Comparison of ENCODE assay signal across 14 mouse cellular contexts in the genomic region with DNA sequence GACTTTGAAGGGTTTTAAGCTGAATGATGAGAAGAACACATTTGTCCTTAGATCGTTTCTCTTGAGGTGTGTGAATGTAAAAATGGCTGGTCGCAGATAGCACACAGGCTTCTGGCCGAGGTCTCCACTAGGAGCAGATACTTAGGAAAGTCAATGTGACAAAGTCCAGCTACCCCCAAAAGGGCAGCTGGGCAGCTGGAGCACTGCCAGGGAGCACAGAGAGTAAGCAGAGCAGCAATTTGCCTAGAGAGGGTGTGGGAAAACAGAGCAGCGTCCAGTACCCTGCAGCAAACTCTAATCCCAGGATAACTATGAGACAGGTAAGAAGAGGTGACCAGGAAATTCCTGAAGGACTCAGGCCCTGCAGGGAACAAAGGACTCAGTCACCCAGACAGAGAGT.
DNase-seq lines count a peak whose midpoint lies in the region; ATAC-seq and TF ChIP-seq lines count a peak whose summit lies in the region.
"Had no signal": no experiment of that assay in that cellular context is flagged by ENCODE, and none has a peak within 500 bp of the region (broad histone marks: within the 10 kb centered on the region; RNA-seq: fewer than 3 reads in every experiment).

No protein-coding gene starts in this region.

- no peak for ATAC-seq in kidney, embryonic 15.5 days (replicated peaks; ENCODE audit: low FRiP score)
- peak; percentile 56; the same call in 1 of the 2 replicates for ATAC-seq in liver, postnatal 0 days
- no peak for ATAC-seq in midbrain, embryonic 16.5 days
- ATAC-seq: forebrain, embryonic 14.5 days had no signal

- H3K9ac ChIP-seq in kidney, embryonic 15.5 days, result no peak overlapping the region
- H3K9ac ChIP-seq in liver, postnatal 0 days (replicated peaks), result no peak overlapping the region
- H3K9ac ChIP-seq in midbrain, embryonic 16.5 days (ENCODE audit: low read depth, low read length), result no peak overlapping the region
- H3K9ac ChIP-seq: stomach, embryonic 15.5 days had no signal

- DNase-seq in cerebellum, postnatal 10 days, result peak; percentile 8 to 41
- no peak for DNase-seq in cerebellum, adult 8-10 months
- DNase-seq in kidney, adult 18-20 months, result peak; percentile 36
- peak; percentile 55 to 71 for DNase-seq in kidney, postnatal 25 days
- peak; percentile 60 for DNase-seq in liver, postnatal 0 days
- DNase-seq in limb, embryonic 10.5 days (ENCODE audit: low spot score), result no peak
- DNase-seq: layer of hippocampus, postnatal 36 days; retina, postnatal 1 day; spleen, adult 18-20 months had no signal

- WGBS in kidney, embryonic 15.5 days, result 79% methylated on average over 4 of the region's 4 CpGs
- WGBS in liver, postnatal 0 days (ENCODE audit: insufficient replicate concordance), result 60% methylated on average over 4 of the region's 4 CpGs
- 90% methylated on average over 4 of the region's 4 CpGs for WGBS in midbrain, embryonic 16.5 days
- 88% methylated on average over 4 of the region's 4 CpGs for WGBS in limb, embryonic 10.5 days

- TF ChIP-seq CTCF in liver, postnatal 0 days (IDR thresholded peaks at IDR 0.05; ENCODE audit: low read depth), result no peak

- TF ChIP-seq EP300 in liver, postnatal 0 days (IDR thresholded peaks at IDR 0.05; ENCODE audit: low read depth), result no peak

- H3K4me1 ChIP-seq in kidney, embryonic 15.5 days, result no peaks in the 10 kb centered on the region
- peaks cover 11% of the 10 kb centered on the region for H3K4me1 ChIP-seq in liver, postnatal 0 days (ENCODE audit: insufficient read depth)
- peaks cover 7% of the 10 kb centered on the region; the same call in 1 of the 2 replicates for H3K4me1 ChIP-seq in midbrain, embryonic 16.5 days (ENCODE audit: control insufficient read depth, insufficient read depth, low read length)
- H3K4me1 ChIP-seq in limb, embryonic 10.5 days, result no peaks in the 10 kb centered on the region
- H3K4me1 ChIP-seq: stomach, embryonic 15.5 days had no signal

- H3K4me3 ChIP-seq in kidney, embryonic 15.5 days (replicated peaks), result no peak overlapping the region
- H3K4me3 ChIP-seq in liver, postnatal 0 days (ENCODE audit: low read depth, low read length), result no peak overlapping the region
- no peak overlapping the region for H3K4me3 ChIP-seq in midbrain, embryonic 16.5 days (ENCODE audit: low read depth, low read length)
- no peak overlapping the region for H3K4me3 ChIP-seq in limb, embryonic 10.5 days
- H3K4me3 ChIP-seq: megakaryocyte, embryonic 14.5 days; stomach, embryonic 15.5 days had no signal

- no peak overlapping the region for H3K27ac ChIP-seq in kidney, embryonic 15.5 days
- H3K27ac ChIP-seq in liver, postnatal 0 days (ENCODE audit: low read depth), result no peak overlapping the region
- no peak overlapping the region for H3K27ac ChIP-seq in midbrain, embryonic 16.5 days (ENCODE audit: low read length)
- H3K27ac ChIP-seq in limb, embryonic 10.5 days, result no peak overlapping the region
- H3K27ac ChIP-seq: stomach, embryonic 15.5 days had no signal

- H3K27me3 ChIP-seq in kidney, embryonic 15.5 days, result no peaks in the 10 kb centered on the region
- no peaks in the 10 kb centered on the region for H3K27me3 ChIP-seq in liver, postnatal 0 days (ENCODE audit: insufficient read depth, low read length)
- no peaks in the 10 kb centered on the region for H3K27me3 ChIP-seq in midbrain, embryonic 16.5 days (ENCODE audit: control insufficient read depth, insufficient read depth, low read depth, low read length)
- H3K27me3 ChIP-seq in limb, embryonic 10.5 days (ENCODE audit: low read depth, poor library complexity, severe bottlenecking), result no peaks in the 10 kb centered on the region
- H3K27me3 ChIP-seq: megakaryocyte, embryonic 14.5 days; stomach, embryonic 15.5 days had no signal

- no peaks in the 10 kb centered on the region for H3K36me3 ChIP-seq in kidney, embryonic 15.5 days
- no peaks in the 10 kb centered on the region for H3K36me3 ChIP-seq in liver, postnatal 0 days (replicated peaks; ENCODE audit: insufficient read depth, low read length)
- no peaks in the 10 kb centered on the region for H3K36me3 ChIP-seq in midbrain, embryonic 16.5 days (ENCODE audit: control insufficient read depth, insufficient read depth, low read length)
- no peaks in the 10 kb centered on the region for H3K36me3 ChIP-seq in limb, embryonic 10.5 days
- H3K36me3 ChIP-seq: stomach, embryonic 15.5 days had no signal

- no peaks in the 10 kb centered on the region for H3K9me3 ChIP-seq in kidney, embryonic 15.5 days (replicated peaks)
- H3K9me3 ChIP-seq in liver, postnatal 0 days (ENCODE audit: low read length), result no peaks in the 10 kb centered on the region
- no peaks in the 10 kb centered on the region for H3K9me3 ChIP-seq in midbrain, embryonic 16.5 days (replicated peaks; ENCODE audit: control insufficient read depth, low read length, poor library complexity, severe bottlenecking)
- H3K9me3 ChIP-seq in limb, embryonic 10.5 days (replicated peaks), result no peaks in the 10 kb centered on the region
- H3K9me3 ChIP-seq: stomach, embryonic 15.5 days had no signal

- H3K4me2 ChIP-seq in kidney, embryonic 15.5 days, result no peak overlapping the region
- H3K4me2 ChIP-seq in liver, postnatal 0 days (ENCODE audit: low read depth, low read length), result no peak overlapping the region
- no peak overlapping the region for H3K4me2 ChIP-seq in midbrain, embryonic 16.5 days (ENCODE audit: low read length)
- H3K4me2 ChIP-seq: stomach, embryonic 15.5 days had no signal

Comparison
In these comparisons a context has a peak if more than half of its experiments do, and no peak if none do; other contexts are left out.
1. DNase-seq: peak in cerebellum, postnatal 10 days (2 of 2), kidney, adult 18-20 months (single experiment), kidney, postnatal 25 days (2 of 2) and liver, postnatal 0 days (single experiment); none in cerebellum, adult 8-10 months (single experiment) and limb, embryonic 10.5 days (single experiment).